Mouse (Mus musculus): ENCODE measurements around the gene Arid5b. TPM values are rescaled to one million over a fixed set of nuclear protein-coding genes. Genes with fewer than 3 reads are reported as not detected.

Gene Arid5b
- total RNA-seq (2015) (28.5 and 29.3 TPM in 2 replicates), total RNA-seq (2017) (14.4 and 14.5 TPM in 2 replicates)

GRCm38 (mm10) chr10:68278632-68279361 is at the start of gene Arid5b:
Gene Arid5b, minus strand, starts transcription at chr10:68278740.
- ATAC-seq (ENCODE audit: poor library complexity, severe bottlenecking), result no peak

- no peak for ATAC-seq (ENCODE audit: poor library complexity, severe bottlenecking)
Observed at GRCm38 (mm10) chr10:68325378-68325777, 46.8 kb upstream of the Arid5b start.

GRCm38 (mm10) chr10:68324061-68324460 is 45.5 kb upstream of the Arid5b start:
- no peak for ATAC-seq (ENCODE audit: poor library complexity, severe bottlenecking)

GRCm38 (mm10) chr10:68323167-68323566 is 44.6 kb upstream of the Arid5b start:
- ATAC-seq (ENCODE audit: poor library complexity, severe bottlenecking), result no peak

GRCm38 (mm10) chr10:68320986-68321385 is 42.4 kb upstream of the Arid5b start:
- no peak for ATAC-seq (ENCODE audit: poor library complexity, severe bottlenecking)

- ATAC-seq (ENCODE audit: poor library complexity, severe bottlenecking), result no peak
Observed at GRCm38 (mm10) chr10:68320496-68320895, 42.0 kb upstream of the Arid5b start.

- no peak for ATAC-seq (ENCODE audit: poor library complexity, severe bottlenecking)
Observed at GRCm38 (mm10) chr10:68319438-68319837, 40.9 kb upstream of the Arid5b start.

- ATAC-seq (ENCODE audit: poor library complexity, severe bottlenecking), result no peak
Observed at GRCm38 (mm10) chr10:68318438-68318979, 40.0 kb upstream of the Arid5b start.

- peak; percentile 78 for ATAC-seq (ENCODE audit: poor library complexity, severe bottlenecking)
Observed at GRCm38 (mm10) chr10:68312734-68313133, 34.2 kb upstream of the Arid5b start.

GRCm38 (mm10) chr10:68301013-68301412 is 22.5 kb upstream of the Arid5b start:
- peak; percentile 43 for ATAC-seq (ENCODE audit: poor library complexity, severe bottlenecking)

- no peak for ATAC-seq (ENCODE audit: poor library complexity, severe bottlenecking)
Observed at GRCm38 (mm10) chr10:68289465-68289864, 10.9 kb upstream of the Arid5b start.

- peak; percentile 71 for ATAC-seq (ENCODE audit: poor library complexity, severe bottlenecking)
Observed at GRCm38 (mm10) chr10:68282466-68283391, 4.2 kb upstream of the Arid5b start.

GRCm38 (mm10) chr10:68281775-68282106 is 3.2 kb upstream of the Arid5b start:
- no peak for ATAC-seq (ENCODE audit: poor library complexity, severe bottlenecking)

- ATAC-seq (ENCODE audit: poor library complexity, severe bottlenecking), result no peak
Observed at GRCm38 (mm10) chr10:68281076-68281774, 2.7 kb upstream of the Arid5b start.

- peak; percentile 30 for ATAC-seq (ENCODE audit: poor library complexity, severe bottlenecking)
Observed at GRCm38 (mm10) chr10:68279516-68280501, 1.3 kb upstream of the Arid5b start.

- peak; percentile 17 for ATAC-seq (ENCODE audit: poor library complexity, severe bottlenecking)
Observed at GRCm38 (mm10) chr10:68277671-68278151, 829 bp downstream of the Arid5b start.

GRCm38 (mm10) chr10:68276976-68277441 is 1.5 kb downstream of the Arid5b start:
- ATAC-seq (ENCODE audit: poor library complexity, severe bottlenecking), result peak; percentile 62

GRCm38 (mm10) chr10:68276350-68276975 is 2.1 kb downstream of the Arid5b start:
- ATAC-seq (ENCODE audit: poor library complexity, severe bottlenecking), result peak; percentile 47
